Mouse (Mus musculus) limb, embryonic 11.5 days (tissue): ENCODE results near the gene Ahsg. TPM values are rescaled to one million over a fixed set of nuclear protein-coding genes. Genes with fewer than 3 reads are reported as not detected.

Source experiments
- ATAC-seq: fragments of 200-750 bp; cut with Nextera tagmentation; 2 replicates; pipeline ENCODE4 v1.8.0; 2017; ENCODE audit warnings: low read depth; ENCODE audit not compliant: insufficient number of reproducible peaks, low FRiP score, low TSS enrichment
- DNase-seq: peaks from one replicate; pipeline ENCODE4 v3.0.0-alpha.2; 2015; ENCODE audit warnings: low spot score
- H3K27ac ChIP-seq: fragments of 300-500 bp; sonication (generic); replicated peaks from 2 replicates; pipeline ENCODE4 v1.5.1; 2014; ENCODE audit warnings: low read depth, mild to moderate bottlenecking, low read length
- H3K27me3 ChIP-seq: fragments of 300-500 bp; sonication (generic); 2 replicates; pipeline ENCODE4 v1.6.1; 2014; ENCODE audit warnings: mild to moderate bottlenecking, low read length, mixed read lengths; ENCODE audit not compliant: control insufficient read depth, insufficient read depth
- H3K36me3 ChIP-seq: fragments of 300-500 bp; sonication (generic); 2 replicates; pipeline ENCODE4 v1.6.1; 2014; ENCODE audit warnings: mild to moderate bottlenecking, low read length, moderate library complexity, mixed read lengths; ENCODE audit not compliant: control insufficient read depth, insufficient read depth
- H3K4me1 ChIP-seq: fragments of 300-500 bp; sonication (generic); 2 replicates; pipeline ENCODE4 v1.6.1; 2014; ENCODE audit warnings: low read length, mixed read lengths; ENCODE audit not compliant: control insufficient read depth, insufficient read depth
- H3K4me2 ChIP-seq: fragments of 300-500 bp; sonication (generic); 2 replicates; pipeline ENCODE4 v1.6.1; 2014; ENCODE audit warnings: low read depth, mild to moderate bottlenecking, moderate library complexity; ENCODE audit not compliant: severe bottlenecking
- H3K4me3 ChIP-seq: fragments of 300-500 bp; sonication (generic); 2 replicates; pipeline ENCODE4 v1.5.1; 2014; ENCODE audit warnings: low read depth, low read length
- H3K9ac ChIP-seq: fragments of 300-500 bp; sonication (generic); 2 replicates; pipeline ENCODE4 v1.6.1; 2014; ENCODE audit warnings: mild to moderate bottlenecking, low read length
- H3K9me3 ChIP-seq: fragments of 300-500 bp; sonication (generic); 2 replicates; pipeline ENCODE4 v1.6.1; 2016; ENCODE audit warnings: low read length; ENCODE audit not compliant: control insufficient read depth
- WGBS: fragments of 180-500 bp; shearing (Covaris S2); extraction: QIAGEN DNeasy Blood & Tissue Kit; methylation state at CpG from one replicate; pipeline ENCODE4 v1.1.7; 2014; 5-methylcytosine and 5-hydroxymethylcytosine counted together
- polyA plus RNA-seq: library from polyadenylated mRNA; unstranded; fragments of >200 nt; fragmentation: Nextera tagmentation; extraction: Ambion mirVana; gene quantifications from 2 replicates; pipeline ENCODE4 v1.2.1, GENCODE M21; 2014

Gene Ahsg
- polyA plus RNA-seq, 1 experiment from 2014 or later, result not detected

DNA sequence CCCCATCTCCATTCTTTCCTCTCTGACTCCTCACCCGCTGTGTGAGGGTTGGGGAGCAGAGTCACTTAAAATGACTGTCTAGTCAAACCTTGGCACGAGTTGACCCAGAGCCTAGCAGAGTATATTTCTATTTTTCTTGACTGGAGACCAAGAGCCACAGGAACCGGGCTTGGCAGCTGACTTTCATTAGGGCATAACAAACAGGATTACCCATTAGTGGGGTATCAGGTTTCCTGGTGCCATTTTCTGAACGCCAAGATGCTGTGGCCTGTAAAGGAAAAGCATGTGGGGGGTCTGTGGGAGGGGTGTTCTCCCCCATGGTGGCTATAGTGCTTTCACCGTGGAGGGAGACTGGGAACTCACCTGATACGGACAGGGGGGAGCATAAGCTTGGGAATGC lies 10.2 kb upstream of the Ahsg start:
- Histone ChIP-seq H3K4me2 (no peak overlapping the region), H3K4me1 (peaks cover 9% of the 10 kb centered on the region), H3K4me3 (no peak overlapping the region), H3K9ac (no peak overlapping the region), H3K27me3 (no peaks in the 10 kb centered on the region), H3K27ac (no peak overlapping the region), H3K36me3 (no peaks in the 10 kb centered on the region), H3K9me3 (no peaks in the 10 kb centered on the region)
- DNase-seq, result peak; percentile 66
- WGBS, result 5% methylated on average over 6 of the region's 6 CpGs
- ATAC-seq, result 0 out of 2 replicates have a peak, but pooled peaks have one; percentile 57

DNA sequence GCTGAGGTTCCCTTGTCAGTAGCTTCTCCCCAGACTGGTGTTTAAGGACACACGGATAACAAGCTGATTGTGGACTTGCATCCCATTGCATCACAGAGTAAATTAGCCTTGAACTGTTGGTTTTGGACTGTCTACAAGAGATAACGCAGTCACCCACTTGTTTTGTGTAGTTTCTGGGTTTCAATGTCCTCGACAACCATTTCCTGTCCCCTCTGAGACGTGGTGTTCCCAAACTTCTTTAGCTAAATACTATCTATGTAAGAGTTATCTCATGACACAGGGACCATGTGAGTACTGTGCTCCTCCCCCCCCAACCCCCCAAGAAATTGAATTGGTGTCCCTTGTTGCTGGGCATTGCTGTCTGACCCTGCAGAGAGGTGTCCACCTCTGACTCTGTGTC lies 9.6 kb upstream of the Ahsg start:
- WGBS, result 79% methylated on average over 4 of the region's 4 CpGs
- Histone ChIP-seq H3K4me2 (no peak overlapping the region), H3K36me3 (no peaks in the 10 kb centered on the region), H3K4me1 (peaks cover 9% of the 10 kb centered on the region), H3K27me3 (no peaks in the 10 kb centered on the region), H3K4me3 (no peak overlapping the region), H3K27ac (no peak overlapping the region), H3K9me3 (no peaks in the 10 kb centered on the region), H3K9ac (no peak overlapping the region)
- ATAC-seq (no peak), DNase-seq (no peak)

DNA sequence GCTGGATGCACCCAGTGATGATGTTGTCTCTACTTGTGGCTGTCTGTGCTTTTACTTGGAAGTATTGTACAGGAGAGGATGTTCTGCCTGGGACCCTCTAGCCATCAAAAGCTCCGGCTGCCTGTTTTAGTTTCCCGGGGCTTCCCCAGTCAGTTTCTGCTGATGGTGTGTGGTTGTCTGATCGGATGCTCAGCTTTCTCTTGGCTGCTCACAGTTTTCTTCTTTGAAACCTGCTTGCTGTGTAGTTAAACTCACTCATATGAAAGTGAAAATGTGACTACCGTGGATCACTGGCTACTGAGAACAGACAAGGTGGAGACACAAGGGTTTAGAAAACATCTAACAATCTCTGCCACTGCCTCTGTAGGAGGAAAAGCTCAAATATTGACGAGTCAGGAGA lies 7.6 kb upstream of the Ahsg start:
- Histone ChIP-seq H3K27ac (no peak overlapping the region), H3K4me1 (peaks cover 9% of the 10 kb centered on the region), H3K4me2 (no peak overlapping the region), H3K36me3 (no peaks in the 10 kb centered on the region), H3K9me3 (no peaks in the 10 kb centered on the region), H3K4me3 (no peak overlapping the region), H3K9ac (no peak overlapping the region), H3K27me3 (no peaks in the 10 kb centered on the region)
- ATAC-seq, result no peak
- no peak for DNase-seq
- WGBS, result 84% methylated on average over 5 of the region's 5 CpGs

DNA sequence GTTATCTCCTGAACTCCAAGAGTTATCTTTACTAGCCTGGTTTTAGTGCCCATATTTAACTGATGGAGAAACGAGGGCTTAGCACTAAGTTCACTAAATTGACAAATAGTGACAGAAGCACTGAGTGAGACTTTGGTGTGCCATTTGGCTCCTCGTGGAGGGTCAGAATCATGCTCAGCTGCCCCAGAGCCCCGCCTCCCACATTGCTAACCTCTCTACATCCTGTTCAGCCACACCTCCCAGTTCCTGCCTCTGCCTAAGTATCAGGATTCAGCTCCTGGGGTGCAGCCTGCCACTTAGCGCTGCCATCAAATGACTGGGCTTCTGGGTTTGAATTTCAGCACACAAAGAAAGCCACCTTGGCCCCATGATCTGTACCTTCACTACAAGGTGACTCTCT lies 5.7 kb upstream of the Ahsg start:
- 18% methylated on average over 4 of the region's 4 CpGs for WGBS
- Histone ChIP-seq H3K4me3 (no peak overlapping the region), H3K27ac (no peak overlapping the region), H3K36me3 (no peaks in the 10 kb centered on the region), H3K9me3 (no peaks in the 10 kb centered on the region), H3K9ac (no peak overlapping the region), H3K4me1 (peaks cover 9% of the 10 kb centered on the region), H3K27me3 (no peaks in the 10 kb centered on the region), H3K4me2 (no peak overlapping the region)
- DNase-seq (no peak), ATAC-seq (no peak)

DNA sequence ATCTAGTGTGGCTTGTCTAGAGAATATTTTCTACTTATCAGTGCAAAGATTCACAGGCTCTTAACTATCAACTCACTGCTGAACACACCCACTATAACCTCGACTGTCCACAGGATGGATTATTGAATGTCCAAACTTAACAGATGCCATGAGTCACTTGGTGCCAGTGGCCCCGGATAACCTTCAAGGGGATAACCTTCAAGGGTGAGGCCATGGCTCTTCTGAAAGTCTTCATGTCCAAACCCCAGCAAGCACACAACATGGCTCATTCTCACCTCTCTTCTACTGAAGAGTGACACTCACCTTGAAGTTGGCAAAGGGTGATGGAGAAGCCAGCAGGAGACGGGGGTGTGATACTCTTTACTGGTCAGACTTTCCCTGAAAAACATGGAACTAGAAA lies 4.4 kb upstream of the Ahsg start:
- no peak overlapping the region for H3K9ac ChIP-seq
- no peak overlapping the region for H3K4me3 ChIP-seq
- no peak overlapping the region for H3K27ac ChIP-seq
- no peaks in the 10 kb centered on the region for H3K27me3 ChIP-seq
- DNase-seq, result no peak
- 88% methylated on average over 3 of the region's 3 CpGs for WGBS
- H3K9me3 ChIP-seq, result no peaks in the 10 kb centered on the region
- H3K4me1 ChIP-seq, result no peaks in the 10 kb centered on the region
- no peak for ATAC-seq
- H3K36me3 ChIP-seq, result no peaks in the 10 kb centered on the region
- H3K4me2 ChIP-seq, result no peak overlapping the region

DNA sequence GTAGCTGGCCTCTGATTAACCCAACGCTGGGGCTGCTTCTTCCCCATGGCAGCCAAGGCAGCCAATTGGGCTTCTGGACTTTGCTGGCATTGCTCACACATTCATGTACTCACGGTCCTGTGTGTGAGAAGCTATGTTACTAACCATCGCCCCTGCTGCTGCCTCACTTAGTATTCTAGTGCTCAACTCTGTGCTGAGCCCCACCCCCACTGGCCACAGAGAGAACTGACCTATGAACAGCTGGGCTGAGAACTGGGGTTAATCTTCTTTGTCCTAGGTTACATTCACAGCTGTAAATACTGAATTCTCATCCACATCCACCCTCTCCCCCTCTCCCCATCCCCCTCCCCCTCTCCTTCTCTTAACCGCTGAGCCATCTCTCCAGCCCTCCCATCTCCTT lies 2.2 kb upstream of the Ahsg start:
- no peak overlapping the region for H3K4me3 ChIP-seq
- no peaks in the 10 kb centered on the region for H3K4me1 ChIP-seq
- no peak overlapping the region for H3K9ac ChIP-seq
- no peak for DNase-seq
- H3K27me3 ChIP-seq, result no peaks in the 10 kb centered on the region
- H3K4me2 ChIP-seq, result no peak overlapping the region
- no peaks in the 10 kb centered on the region for H3K9me3 ChIP-seq
- no peak overlapping the region for H3K27ac ChIP-seq
- 68% methylated on average over 4 of the region's 4 CpGs for WGBS
- no peak for ATAC-seq
- H3K36me3 ChIP-seq, result no peaks in the 10 kb centered on the region

DNA sequence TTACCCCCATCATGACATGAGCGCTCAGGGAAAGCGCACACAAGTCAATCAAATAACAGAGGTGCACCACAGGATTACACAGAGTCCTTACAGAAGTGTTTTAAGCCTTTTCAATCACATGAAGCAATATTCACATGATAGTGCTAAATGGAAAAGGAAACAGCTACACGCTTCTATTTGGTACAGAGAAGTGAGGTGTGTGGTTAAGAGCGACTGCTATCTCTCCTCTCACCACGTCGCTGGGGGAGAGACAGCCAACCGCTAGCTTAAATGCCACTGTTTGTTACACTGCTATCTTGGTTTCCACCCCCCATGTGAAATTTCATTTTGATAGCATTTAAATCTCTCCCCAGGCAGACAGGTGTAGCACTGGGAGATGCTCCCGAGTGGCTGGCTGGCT lies 1.4 kb upstream of the Ahsg start:
- Histone ChIP-seq H3K9ac (no peak overlapping the region), H3K27me3 (no peaks in the 10 kb centered on the region), H3K4me2 (no peak overlapping the region), H3K4me1 (no peaks in the 10 kb centered on the region), H3K36me3 (no peaks in the 10 kb centered on the region), H3K4me3 (no peak overlapping the region), H3K27ac (no peak overlapping the region), H3K9me3 (no peaks in the 10 kb centered on the region)
- no peak for ATAC-seq
- WGBS, result 86% methylated on average over 8 of the region's 8 CpGs
- no peak for DNase-seq

DNA sequence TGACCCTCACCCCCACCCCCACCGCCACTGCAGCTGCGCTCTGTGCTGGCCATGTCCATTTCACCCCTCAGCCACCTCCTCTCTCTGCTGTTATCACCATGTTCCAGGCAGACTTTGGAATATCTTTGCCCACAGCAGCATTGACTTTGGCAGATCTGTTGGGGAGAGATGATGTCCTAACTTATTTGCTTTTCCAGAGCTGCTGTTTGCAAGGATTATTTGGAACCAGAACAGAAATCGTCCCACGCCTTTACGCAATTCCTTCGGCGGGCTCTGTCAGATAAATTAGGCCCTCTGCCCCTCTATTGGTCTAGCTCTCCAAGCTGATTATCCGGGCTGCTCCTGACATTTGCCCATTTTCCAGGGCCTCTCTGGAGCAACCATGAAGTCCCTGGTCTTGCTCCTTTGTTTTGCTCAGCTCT lies 667 bp downstream of the Ahsg start:
- no peak for ATAC-seq
- H3K4me1 ChIP-seq, result no peaks in the 10 kb centered on the region
- H3K9ac ChIP-seq, result no peak overlapping the region
- no peak overlapping the region for H3K4me3 ChIP-seq
- H3K27me3 ChIP-seq, result no peaks in the 10 kb centered on the region
- DNase-seq, result no peak
- 90% methylated on average over 8 of the region's 8 CpGs for WGBS
- H3K36me3 ChIP-seq, result no peaks in the 10 kb centered on the region
- H3K9me3 ChIP-seq, result no peaks in the 10 kb centered on the region
- H3K27ac ChIP-seq, result no peak overlapping the region
- H3K4me2 ChIP-seq, result no peak overlapping the region

DNA sequence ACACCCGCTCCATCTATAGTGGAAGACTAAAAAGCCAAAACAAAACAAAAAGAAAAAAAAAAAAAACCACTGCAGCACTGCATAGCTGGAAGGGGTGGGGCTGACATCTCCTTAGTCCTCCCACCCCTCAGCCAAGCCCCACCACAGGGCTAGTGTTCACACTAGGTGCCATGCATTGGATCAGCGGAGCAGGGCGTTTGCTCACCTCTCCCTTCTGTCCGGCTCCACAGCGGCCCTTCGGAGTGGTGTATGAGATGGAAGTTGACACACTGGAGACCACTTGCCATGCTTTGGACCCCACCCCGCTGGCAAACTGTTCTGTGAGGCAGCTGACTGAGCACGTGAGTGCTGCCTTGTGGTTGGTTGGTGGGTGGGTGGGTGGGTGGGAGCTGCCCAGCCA lies 3.0 kb downstream of the Ahsg start:
- Histone ChIP-seq H3K27me3 (no peaks in the 10 kb centered on the region), H3K4me2 (no peak overlapping the region), H3K9me3 (no peaks in the 10 kb centered on the region), H3K4me1 (no peaks in the 10 kb centered on the region), H3K27ac (no peak overlapping the region), H3K4me3 (no peak overlapping the region), H3K36me3 (no peaks in the 10 kb centered on the region), H3K9ac (no peak overlapping the region)
- ATAC-seq (no peak), DNase-seq (no peak)
- WGBS, result 77% methylated on average over 8 of the region's 8 CpGs
